In genomic region chr4:155116607-155117006, GRCm38 (mm10) we compare ENCODE assay signal across 17 mouse cellular contexts. TPM values are rescaled to one million over a fixed set of nuclear protein-coding genes. Genes with fewer than 3 reads are reported as not detected.
DNase-seq lines count a peak whose midpoint lies in the region; ATAC-seq and TF ChIP-seq lines count a peak whose summit lies in the region.
"Had no signal": no experiment of that assay in that cellular context is flagged by ENCODE, and none has a peak within 500 bp of the region (broad histone marks: within the 10 kb centered on the region; RNA-seq: fewer than 3 reads in every experiment).

No protein-coding gene starts in this region.

- peak; percentile 50 for ATAC-seq in G1E (ENCODE audit: extremely low read depth, insufficient number of reproducible peaks, low FRiP score, poor library complexity, severe bottlenecking)
- ATAC-seq in liver, embryonic 13.5 days (ENCODE audit: low read depth), result peak; percentile 17; the same call in 1 of the 2 replicates
- no peak for ATAC-seq in erythroblast, adult 5-6 weeks (replicated peaks; ENCODE audit: low FRiP score, poor library complexity, severe bottlenecking)
- ATAC-seq: midbrain, embryonic 16.5 days had no signal

- H3K9me3 ChIP-seq in G1E (replicated peaks), result no peaks in the 10 kb centered on the region
- H3K9me3 ChIP-seq in liver, embryonic 13.5 days (replicated peaks), result no peaks in the 10 kb centered on the region
- H3K9me3 ChIP-seq: kidney, embryonic 15.5 days; neural tube, embryonic 12.5 days had no signal

- TF ChIP-seq CTCF in G1E (IDR thresholded peaks at IDR 0.05; ENCODE audit: low read depth, low read length), result no peak

- H3K79me2 ChIP-seq in myocyte (ENCODE audit: control insufficient read depth, insufficient read depth), result no peaks in the 10 kb centered on the region

- H3K4me2 ChIP-seq in liver, embryonic 13.5 days, result no peak overlapping the region
- H3K4me2 ChIP-seq in myocyte (ENCODE audit: low read depth), result peak overlapping the region; percentile 12
- H3K4me2 ChIP-seq: heart, embryonic 12.5 days; kidney, embryonic 15.5 days; neural tube, embryonic 12.5 days had no signal

- H3K36me3 ChIP-seq in G1E (replicated peaks) (no peaks in the 10 kb centered on the region), myocyte (ENCODE audit: control insufficient read depth, insufficient read depth) (no peaks in the 10 kb centered on the region)
- no peaks in the 10 kb centered on the region for H3K36me3 ChIP-seq in liver, embryonic 13.5 days
- H3K36me3 ChIP-seq: kidney, embryonic 15.5 days; neural tube, embryonic 12.5 days had no signal

- H3K9ac ChIP-seq in liver, embryonic 13.5 days, result no peak overlapping the region
- H3K9ac ChIP-seq: heart, embryonic 12.5 days; kidney, embryonic 15.5 days; neural tube, embryonic 12.5 days had no signal

- peaks cover 87% of the 10 kb centered on the region for H3K4me1 ChIP-seq in G1E (ENCODE audit: insufficient read depth, low read depth, low read length)
- peaks cover 50% of the 10 kb centered on the region for H3K4me1 ChIP-seq in liver, embryonic 13.5 days (replicated peaks)

- no peak overlapping the region for H3ac ChIP-seq in myocyte (ENCODE audit: control insufficient read depth, insufficient read length)

- DNase-seq in G1E (ENCODE audit: low spot score), result peak; percentile 58
- peak; percentile 50 for DNase-seq in c-Kit-positive CD71-positive TER-119-negative erythroid progenitor cells, embryonic 14.5 days (ENCODE audit: low read depth)
- no peak for DNase-seq in liver, embryonic 13.5 days
- DNase-seq in cerebellum, adult 18-20 months, result no peak
- no peak for DNase-seq in frontal cortex, postnatal 10 days (ENCODE audit: low spot score in 2 of 2)
- DNase-seq: adrenal gland, adult 2 months; cerebellum, adult 8-10 months; embryo, embryonic 11 days; gastrocnemius, postnatal 10 days; heart, postnatal 36 days; lung, postnatal 4 days had no signal

- no peak for TF ChIP-seq POLR2A in myocyte (IDR thresholded peaks at IDR 0.05; ENCODE audit: insufficient read length, low read depth)

- 19% methylated on average over 4 of the region's 4 CpGs for WGBS in liver, embryonic 13.5 days (ENCODE audit: insufficient replicate concordance)

- H3K27me3 ChIP-seq in G1E (ENCODE audit: insufficient read depth, low read length) (peaks cover 14% of the 10 kb centered on the region; the same call in 1 of the 2 replicates), myocyte (ENCODE audit: control insufficient read depth, insufficient read depth, insufficient read length) (no peaks in the 10 kb centered on the region)
- no peaks in the 10 kb centered on the region for H3K27me3 ChIP-seq in liver, embryonic 13.5 days
- H3K27me3 ChIP-seq: heart, embryonic 12.5 days; kidney, embryonic 15.5 days; neural tube, embryonic 12.5 days had no signal

- peak overlapping the region; percentile 63; the same call in 1 of the 2 replicates for H3K4me3 ChIP-seq in G1E (ENCODE audit: low read depth, low read length)
- no peak overlapping the region for H3K4me3 ChIP-seq in liver, embryonic 13.5 days (replicated peaks)
- H3K4me3 ChIP-seq in myocyte, result no peak overlapping the region
- H3K4me3 ChIP-seq: heart, embryonic 12.5 days; kidney, embryonic 15.5 days; neural tube, embryonic 12.5 days had no signal

- H3K27ac ChIP-seq in liver, embryonic 13.5 days, result peak overlapping the region; percentile 74; the same call in 1 of the 2 replicates
- H3K27ac ChIP-seq: kidney, embryonic 15.5 days; neural tube, embryonic 12.5 days had no signal

TF ChIP-seq in myocyte, 11 proteins besides CTCF, POLR2A, EP300 and RAD21:
- TF ChIP-seq E2F4 (IDR thresholded peaks at IDR 0.05; ENCODE audit: insufficient read depth) (no peak), CEBPB (IDR thresholded peaks at IDR 0.05; ENCODE audit: insufficient read depth, poor library complexity, severe bottlenecking) (no peak), SRF (IDR thresholded peaks at IDR 0.05; ENCODE audit: control insufficient read depth, insufficient read length, low read depth) (no peak), TCF3 (IDR thresholded peaks at IDR 0.05; ENCODE audit: insufficient read length, low read depth) (no peak), TCF12 (IDR thresholded peaks at IDR 0.05; ENCODE audit: insufficient read depth, poor library complexity, severe bottlenecking) (no peak), POLR2AphosphoS2 (IDR thresholded peaks at IDR 0.05; ENCODE audit: insufficient read length, low read depth) (no peak), REST (IDR thresholded peaks at IDR 0.05; ENCODE audit: insufficient read depth, insufficient read length) (no peak), USF1 (IDR thresholded peaks at IDR 0.05; ENCODE audit: low read depth) (no peak), MYOD1 (IDR thresholded peaks at IDR 0.05; ENCODE audit: control insufficient read depth in 1 of 3, insufficient read length in 2 of 3, low read depth in 2 of 3) (no peak), MYOG (IDR thresholded peaks at IDR 0.05; ENCODE audit: control insufficient read depth in 1 of 3, insufficient read depth in 1 of 3, insufficient read length in 2 of 3, low read depth in 2 of 3) (no peak), MAX (IDR thresholded peaks at IDR 0.05; ENCODE audit: low read depth) (no peak)
TF ChIP-seq in myocyte: peak in this region for 0.

RNA-seq across cellular contexts. Expression of gene Morn1, which starts 30.2 kb away (rescaled TPM):
- 2.3 and 4.2 TPM in 2 replicates for total RNA-seq in G1E (2014; fragmentation: Nextera tagmentation)
- 5.3 and 7.2 TPM in 2 replicates for total RNA-seq in G1E (2017)
- 1.8 and 2.9 TPM in 2 replicates for polyA plus RNA-seq in G1E (2012)
- polyA plus RNA-seq in liver, embryonic 13.5 days (2015; fragmentation: Nextera tagmentation; extraction: Ambion mirVana), result 1.7 and 1.9 TPM in 2 replicates
- 2.6 TPM for polyA plus RNA-seq in myocyte (2012; fragmentation: generic; extraction: Trizol)
- total RNA-seq in erythroblast, adult 5-6 weeks (2015; ENCODE audit: low replicate concordance), result 2.9 TPM in 1 of 2 replicates, not detected in the other
- total RNA-seq in erythroblast, adult 5-6 weeks (2017; ENCODE audit: low replicate concordance), result 0.28 TPM in 1 of 2 replicates, not detected in the other

RNA-seq across cellular contexts. Expression of gene Rer1, which starts 30.4 kb away (rescaled TPM):
- total RNA-seq in G1E (2014; fragmentation: Nextera tagmentation), result 209 TPM in 2 replicates
- 212 and 216 TPM in 2 replicates for total RNA-seq in G1E (2017)
- 123 and 125 TPM in 2 replicates for polyA plus RNA-seq in G1E (2012)
- polyA plus RNA-seq in liver, embryonic 13.5 days (2015; fragmentation: Nextera tagmentation; extraction: Ambion mirVana), result 93.6 and 109 TPM in 2 replicates
- polyA plus RNA-seq in myocyte (2012; fragmentation: generic; extraction: Trizol), result 117 TPM
- total RNA-seq in erythroblast, adult 5-6 weeks (2015; ENCODE audit: low replicate concordance), result 27.1 and 49.3 TPM in 2 replicates
- total RNA-seq in erythroblast, adult 5-6 weeks (2017; ENCODE audit: low replicate concordance), result 34.8 and 36.0 TPM in 2 replicates

RNA-seq across cellular contexts. Expression of gene Pex10, which starts 49.8 kb away (rescaled TPM):
- total RNA-seq in G1E (2014; fragmentation: Nextera tagmentation) (15.9 and 21.1 TPM in 2 replicates), G1E (2017) (23.2 and 23.4 TPM in 2 replicates)
- polyA plus RNA-seq in G1E (2012) (30.3 and 40.2 TPM in 2 replicates), myocyte (2012; fragmentation: generic; extraction: Trizol) (12.4 TPM)
- 8.5 and 8.9 TPM in 2 replicates for polyA plus RNA-seq in liver, embryonic 13.5 days (2015; fragmentation: Nextera tagmentation; extraction: Ambion mirVana)
- 0.42 and 2.7 TPM in 2 replicates for total RNA-seq in erythroblast, adult 5-6 weeks (2015; ENCODE audit: low replicate concordance)
- 0.42 and 3.6 TPM in 2 replicates for total RNA-seq in erythroblast, adult 5-6 weeks (2017; ENCODE audit: low replicate concordance)

Comparison
In these comparisons a context has a peak if more than half of its experiments do, and no peak if none do; other contexts are left out.
1. DNase-seq: peak in G1E (single experiment) and c-Kit-positive CD71-positive TER-119-negative erythroid progenitor cells, embryonic 14.5 days (single experiment); none in liver, embryonic 13.5 days (single experiment), cerebellum, adult 18-20 months (0 of 2) and frontal cortex, postnatal 10 days (0 of 2).